Mouse (Mus musculus) Patski (cell line): ENCODE data around the gene Bckdhb. TPM values are rescaled to one million over a fixed set of nuclear protein-coding genes. Genes with fewer than 3 reads are reported as not detected.
"Not testable (repeated sequence)": the region's sequence is repeated elsewhere in the genome, so short reads cannot be mapped to it uniquely, and the experiment has no call there.

ENCODE experiments used
- ATAC-seq: fragments of 100-300 bp; one replicate; pipeline ENCODE4 v1.8.0; 2021
- CTCF ChIA-PET: fragments of 350-600 bp; sonication (Branson Sonifier 250); formaldehyde crosslinking; loops from one replicate; lab custom pipeline; 2022; ENCODE audit warnings: inconsistent platforms; lab: Charles Lee
- POLR2A ChIA-PET: fragments of 350-600 bp; sonication (Branson Sonifier 250); formaldehyde crosslinking; loops from one replicate; lab custom pipeline; 2022; ENCODE audit warnings: antibody characterized with exemption, inconsistent platforms; lab: Charles Lee
- DNase-seq: peaks from one replicate; pipeline ENCODE4 v3.0.0-alpha.2; 2011; ENCODE audit warnings: low read depth, low spot score
- H3K27me3 ChIP-seq: fragments of 371-371 bp; one replicate; pipeline ENCODE4 v1.5.1; 2021
- CTCF ChIP-seq: fragments of 100-300 bp; IDR thresholded peaks from one replicate; pipeline ENCODE4 v1.5.1; 2021
- in situ Hi-C: fragments of 300-500 bp; cut with MboI; formaldehyde crosslinking; loops from 3 replicates; pipeline ENCODE4 v1.11.1; 2018; ENCODE audit warnings: low pct_unique_long_range_greater_than_20kb, mixed read lengths
- polyA plus RNA-seq: library from polyadenylated mRNA; unstranded; gene quantifications from one replicate; pipeline ENCODE4 v1.2.3, GENCODE M21; 2021

Gene Bckdhb
- polyA plus RNA-seq, 1 experiment from 2014 or later = 35.8 TPM

DNA sequence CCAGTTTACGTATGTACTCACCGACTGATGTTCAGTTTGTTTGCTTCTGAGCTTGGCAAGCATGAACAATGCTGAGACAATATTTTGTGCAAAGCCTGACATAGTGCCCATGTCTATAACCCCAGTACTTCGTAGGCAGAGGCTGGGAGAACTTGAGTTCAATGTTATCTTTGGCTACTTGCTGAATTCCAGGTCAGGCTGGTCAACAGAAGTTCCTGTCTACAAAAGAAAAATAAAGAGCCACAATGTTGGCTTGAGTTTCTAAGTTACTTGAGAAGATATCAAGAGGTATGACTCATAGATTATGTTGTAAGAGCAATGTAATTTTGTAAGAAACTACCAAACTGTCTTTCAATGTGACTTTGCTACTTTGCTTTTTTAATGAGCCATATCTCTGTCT is 2.9 kb upstream of the Bckdhb start:
- ChIA-PET CTCF (no interaction called here), POLR2A (interaction anchor here (0.7 kb wide), 1 partner anchor 287 kb away, joined by 3 read pairs; no protein-coding TSS in a partner anchor)
- ATAC-seq (peak; percentile 17), DNase-seq (peak; percentile 13)
- in situ Hi-C loops = no loop called here
- no peaks in the 10 kb centered on the region for H3K27me3 ChIP-seq
- TF ChIP-seq CTCF = no peak

DNA sequence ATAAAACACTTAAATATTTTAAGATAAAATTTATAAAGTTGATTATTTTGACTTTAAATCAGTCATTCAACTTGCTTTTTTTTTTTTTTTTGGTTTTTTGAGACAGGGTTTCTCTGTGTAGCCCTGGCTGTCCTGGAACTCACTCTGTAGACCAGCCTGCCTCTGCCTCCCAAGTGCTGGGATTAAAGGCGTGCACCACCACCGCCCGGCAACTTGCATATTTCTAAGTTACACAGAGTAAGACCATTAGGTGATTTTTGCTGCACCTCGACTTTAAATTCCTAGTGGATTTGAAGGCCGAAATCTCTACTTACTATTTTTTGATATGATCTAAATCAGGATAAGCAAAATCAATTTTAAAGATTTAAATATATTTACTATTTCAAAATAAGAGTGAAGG is 589 bp upstream of the Bckdhb start:
- POLR2A ChIA-PET = no interaction called here
- no peaks in the 10 kb centered on the region for H3K27me3 ChIP-seq
- in situ Hi-C loops = no loop called here
- CTCF ChIA-PET = no interaction called here
- no peak for TF ChIP-seq CTCF
- ATAC-seq (no peak), DNase-seq (no peak)

DNA sequence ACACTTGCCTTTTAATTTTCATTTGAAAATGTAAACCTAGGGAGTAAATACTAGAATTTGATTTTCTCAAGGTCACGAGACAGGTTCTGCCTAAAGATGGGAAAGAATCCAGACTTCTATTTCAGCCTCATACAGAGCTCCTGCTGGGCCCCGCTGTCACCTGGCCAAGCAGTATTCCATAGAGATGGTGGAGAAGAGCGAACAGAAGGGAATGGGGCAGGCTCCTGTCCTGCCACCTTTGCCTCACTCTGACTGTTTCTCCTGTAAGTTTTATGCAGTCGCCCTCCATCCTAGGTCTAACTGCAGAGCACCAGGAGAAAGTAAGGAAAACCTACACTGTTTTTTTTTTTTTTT is 720 bp downstream of the Bckdhb start:
- CTCF ChIA-PET = no interaction called here
- no peak for ATAC-seq
- DNase-seq = no peak
- H3K27me3 ChIP-seq = no peaks in the 10 kb centered on the region
- POLR2A ChIA-PET = no interaction called here
- TF ChIP-seq CTCF = no peak
- in situ Hi-C loops = no loop called here

DNA sequence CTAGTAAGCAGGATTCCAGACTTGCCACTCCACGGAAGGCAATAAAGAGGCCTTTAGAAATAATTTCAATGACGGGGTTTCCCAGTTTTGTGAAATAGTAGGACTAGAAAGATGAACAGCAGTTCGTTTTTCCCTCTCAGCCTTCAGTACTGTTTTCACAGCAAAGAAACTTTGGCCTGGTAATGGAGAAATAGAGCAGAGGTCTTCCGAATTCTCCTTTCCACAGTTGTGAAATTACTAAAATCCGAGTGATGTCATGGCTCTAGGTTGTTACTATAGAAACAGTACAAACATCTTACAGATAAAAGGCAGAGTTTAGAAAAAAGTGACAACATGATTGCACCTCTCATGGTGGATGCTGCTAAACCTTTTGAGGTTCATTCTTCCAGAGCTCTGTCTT is 1.4 kb downstream of the Bckdhb start:
- no peak for TF ChIP-seq CTCF
- ATAC-seq = no peak
- ChIA-PET POLR2A (no interaction called here), CTCF (interaction anchor here (1.0 kb wide), 1 partner anchor 22 kb away, joined by 3 read pairs; no protein-coding TSS in a partner anchor)
- in situ Hi-C loops = no loop called here
- no peak for DNase-seq
- no peaks in the 10 kb centered on the region for H3K27me3 ChIP-seq

DNA sequence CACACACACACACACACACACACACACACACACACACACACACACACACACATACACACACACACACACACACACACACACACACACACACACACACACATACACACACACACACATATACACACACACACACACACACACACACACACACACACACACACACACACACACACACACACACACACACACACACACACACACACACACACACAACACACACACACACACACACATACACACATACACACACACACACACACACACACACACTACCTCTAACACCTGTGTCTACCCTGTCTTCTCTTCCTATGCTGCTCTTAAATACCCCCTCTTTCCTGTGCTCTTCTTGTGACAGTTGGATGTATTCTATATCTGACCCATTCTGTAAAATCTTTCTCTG is 14.6 kb downstream of the Bckdhb start:
- POLR2A ChIA-PET, H3K27me3 ChIP-seq, CTCF ChIA-PET, in situ Hi-C loops, DNase-seq, ATAC-seq: not testable (repeated sequence)

DNA sequence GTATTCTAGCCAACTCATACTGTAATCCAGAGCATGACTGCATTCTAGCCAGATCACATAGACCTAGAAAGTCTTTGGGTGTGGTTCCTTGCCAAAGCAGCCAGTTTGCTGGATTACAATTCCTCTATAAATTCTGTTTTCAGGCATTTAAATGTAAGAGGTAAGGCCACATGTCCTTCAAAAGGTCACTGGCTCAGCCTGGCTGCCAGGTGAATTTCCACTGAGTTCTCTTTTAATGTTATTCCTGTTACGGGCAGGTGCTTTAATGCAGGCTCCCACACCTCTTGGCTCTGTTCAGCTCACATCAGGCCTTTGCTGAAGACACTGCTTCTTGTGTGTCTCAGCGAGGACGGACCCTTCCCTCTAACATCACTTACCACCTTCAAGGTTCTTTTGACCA is 15.1 kb downstream of the Bckdhb start:
- no peak for DNase-seq

DNA sequence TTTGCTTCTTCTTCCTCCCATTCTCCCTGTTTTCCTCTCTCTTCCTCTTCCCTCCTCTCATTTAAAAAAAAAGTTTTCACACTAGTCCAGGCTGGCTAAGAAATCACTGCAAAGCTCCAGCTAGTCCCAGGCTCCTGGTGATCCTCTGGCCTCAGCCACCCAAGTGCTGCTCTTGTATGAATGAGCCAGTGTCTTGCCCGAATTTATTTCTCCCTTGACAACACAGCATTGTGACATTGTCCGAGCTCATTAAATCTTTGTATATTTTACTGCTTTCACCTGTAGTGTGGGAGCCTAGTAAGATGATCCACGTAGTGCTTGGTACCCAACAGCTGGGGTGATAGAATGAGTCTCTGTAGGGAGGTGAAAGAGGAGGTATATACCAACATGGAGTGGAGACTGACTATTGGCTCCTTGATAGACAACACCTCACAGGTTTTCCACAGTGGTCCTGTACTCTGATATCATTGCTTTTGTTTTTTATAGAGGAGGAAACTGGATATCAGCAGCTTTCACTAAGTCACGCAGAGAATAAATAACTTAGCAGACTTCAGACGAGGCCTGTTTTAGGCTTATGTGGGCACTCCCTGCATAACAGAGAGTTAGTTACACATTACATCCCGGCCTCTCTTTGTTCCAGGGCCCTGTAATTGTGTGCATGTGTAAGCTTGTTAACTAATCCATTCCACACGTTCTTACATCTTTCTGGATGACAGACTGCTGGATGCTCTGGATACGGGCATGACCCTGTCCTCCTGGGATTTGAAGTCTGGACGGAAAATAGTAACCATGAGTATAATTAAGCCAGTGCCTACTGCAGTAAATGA is 15.8 kb downstream of the Bckdhb start:
- CTCF ChIA-PET = interaction anchor here (0.8 to 1.9 kb wide), 3 partner anchors 9 to 16 kb away, joined by 3 to 13 read pairs (median 4); no protein-coding TSS in a partner anchor
- POLR2A ChIA-PET = no interaction called here
- DNase-seq (no peak), ATAC-seq (peak; percentile 57)
- in situ Hi-C loops = no loop called here
- no peak for TF ChIP-seq CTCF
- H3K27me3 ChIP-seq = no peaks in the 10 kb centered on the region

More for the DNA sequence above, 15.1 kb downstream of the Bckdhb start:
- no peak for TF ChIP-seq CTCF
- H3K27me3 ChIP-seq = no peaks in the 10 kb centered on the region
- ChIA-PET POLR2A (no interaction called here), CTCF (no interaction called here)
- ATAC-seq = no peak
- in situ Hi-C loops = no loop called here

DNA sequence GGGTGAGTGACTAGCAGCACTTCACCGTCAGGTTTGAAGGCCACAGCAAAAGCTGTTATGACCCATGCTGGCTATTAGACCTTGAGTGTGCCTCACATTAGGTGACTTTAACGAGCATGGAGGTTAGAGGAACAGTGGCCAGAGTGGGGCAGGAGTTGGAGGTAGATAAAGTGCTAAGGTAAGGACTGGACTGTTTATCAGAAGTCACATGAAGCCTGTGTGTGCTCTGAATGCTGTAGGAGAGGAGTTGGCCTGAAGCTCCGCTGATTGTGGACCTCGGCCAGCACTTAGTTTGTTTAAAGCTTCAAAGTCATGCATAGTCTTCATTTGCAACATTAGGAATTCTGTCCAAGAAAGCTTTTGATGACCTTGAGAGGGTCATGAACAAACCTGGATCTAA is 26.4 kb downstream of the Bckdhb start:
- no peak for DNase-seq
- ChIA-PET CTCF (interaction anchor here (1.5 kb wide), 1 partner anchor 23 kb away, joined by 3 read pairs; no protein-coding TSS in a partner anchor), POLR2A (no interaction called here)
- no peak for ATAC-seq
- in situ Hi-C loops = loop anchor here (10.0 to 25.0 kb wide), 2 partner anchors 1636 to 1743 kb away; no protein-coding TSS in a partner anchor
- no peaks in the 10 kb centered on the region for H3K27me3 ChIP-seq
- no peak for TF ChIP-seq CTCF

DNA sequence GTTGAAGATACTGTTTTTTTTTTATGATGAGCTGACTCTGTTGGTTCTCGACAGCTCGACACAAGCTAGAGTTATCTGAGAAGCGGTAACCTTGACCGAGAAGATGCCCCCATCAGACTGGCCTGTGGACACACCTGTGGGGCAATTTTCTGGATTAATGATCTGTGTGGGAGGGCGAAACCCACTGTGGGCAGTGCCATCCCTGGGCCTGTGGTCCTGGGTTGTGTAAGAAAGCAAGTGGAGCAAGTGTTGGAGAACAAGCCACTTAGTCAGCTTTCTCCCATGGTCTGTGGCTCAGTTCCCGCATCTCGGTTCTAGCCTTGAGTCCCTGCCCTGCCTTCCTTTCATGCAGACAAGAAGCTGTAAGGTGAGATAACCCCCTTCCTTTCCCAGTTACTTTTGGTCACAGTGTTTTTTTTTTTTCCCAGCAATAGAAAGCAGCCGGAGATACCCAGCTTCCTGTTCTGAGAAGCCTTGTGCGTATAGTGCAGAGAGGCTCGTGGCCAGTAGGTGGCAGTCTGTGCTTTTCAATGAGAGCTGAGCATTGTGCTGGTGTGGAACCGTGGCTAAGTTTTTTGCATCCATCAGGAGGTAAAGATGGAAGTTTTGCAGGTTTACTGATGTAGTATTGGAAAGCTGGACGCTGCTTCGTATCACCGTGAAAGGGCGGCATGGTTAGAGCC is 31.8 kb downstream of the Bckdhb start:
- no peak for DNase-seq
- peak; percentile 93 for TF ChIP-seq CTCF
- no peaks in the 10 kb centered on the region for H3K27me3 ChIP-seq
- in situ Hi-C loops = loop anchor here (10.0 to 25.0 kb wide), 2 partner anchors 1631 to 1738 kb away; no protein-coding TSS in a partner anchor
- peak; percentile 91 for ATAC-seq
- ChIA-PET CTCF (interaction anchor here (0.7 to 2.3 kb wide), 16 partner anchors 15 to 1737 kb away, joined by 3 to 18 read pairs (median 4); no protein-coding TSS in a partner anchor), POLR2A (interaction anchor here (0.6 kb wide), 1 partner anchor 1513 kb away, joined by 4 read pairs; no protein-coding TSS in a partner anchor)
